Mouse (Mus musculus) thymus, adult 2 months (tissue): ENCODE results near the gene Crnn.

Source experiments
- CTCF ChIP-seq: fragments of 200-500 bp; IDR thresholded peaks from 2 replicates; pipeline ENCODE4 v1.5.1; 2012; ENCODE audit warnings: mild to moderate bottlenecking, control low read depth, low read length, moderate library complexity, borderline replicate concordance; ENCODE audit not compliant: control insufficient read depth, poor library complexity, insufficient read depth; ENCODE audit errors: extremely low read depth
- POLR2A ChIP-seq: fragments of 200-500 bp; IDR thresholded peaks from 2 replicates; pipeline ENCODE4 v1.6.1; 2012; ENCODE audit warnings: mild to moderate bottlenecking, low read length, control low read depth, moderate library complexity; ENCODE audit not compliant: control insufficient read depth, poor library complexity, insufficient read depth; ENCODE audit errors: extremely low read depth

DNA sequence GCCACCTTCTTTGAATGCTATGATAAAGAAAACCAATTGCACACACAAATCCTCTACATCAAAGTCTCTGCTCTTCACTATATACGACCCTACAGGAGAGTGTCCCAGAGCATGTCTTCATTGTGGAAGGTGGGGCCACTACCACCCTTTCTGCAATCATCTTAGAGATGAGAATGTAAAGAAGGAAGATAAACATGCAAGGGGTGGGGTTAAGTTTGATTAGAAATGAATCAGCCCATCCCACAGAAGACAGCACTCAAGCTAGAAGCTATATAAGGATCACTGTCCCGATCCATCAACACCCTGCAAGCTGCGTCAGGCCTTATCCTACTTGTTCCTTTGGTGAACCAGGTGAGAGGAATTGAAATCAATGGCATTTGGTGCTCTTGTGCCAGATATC is 52.4 kb downstream of the Crnn start, which contains the start of gene Flg2:
- no peak for TF ChIP-seq CTCF
- TF ChIP-seq POLR2A, result no peak
